Mouse (Mus musculus): ENCODE results near the gene Mgarp. TPM values are rescaled to one million over a fixed set of nuclear protein-coding genes. Genes with fewer than 3 reads are reported as not detected.
"Not testable (repeated sequence)": the region's sequence is repeated elsewhere in the genome, so short reads cannot be mapped to it uniquely, and the experiment has no call there.

Gene Mgarp
- polyA plus RNA-seq (2016; fragmentation: Nextera tagmentation; extraction: Ambion mirVana), result 7.5 and 11.8 TPM in 2 replicates

DNA sequence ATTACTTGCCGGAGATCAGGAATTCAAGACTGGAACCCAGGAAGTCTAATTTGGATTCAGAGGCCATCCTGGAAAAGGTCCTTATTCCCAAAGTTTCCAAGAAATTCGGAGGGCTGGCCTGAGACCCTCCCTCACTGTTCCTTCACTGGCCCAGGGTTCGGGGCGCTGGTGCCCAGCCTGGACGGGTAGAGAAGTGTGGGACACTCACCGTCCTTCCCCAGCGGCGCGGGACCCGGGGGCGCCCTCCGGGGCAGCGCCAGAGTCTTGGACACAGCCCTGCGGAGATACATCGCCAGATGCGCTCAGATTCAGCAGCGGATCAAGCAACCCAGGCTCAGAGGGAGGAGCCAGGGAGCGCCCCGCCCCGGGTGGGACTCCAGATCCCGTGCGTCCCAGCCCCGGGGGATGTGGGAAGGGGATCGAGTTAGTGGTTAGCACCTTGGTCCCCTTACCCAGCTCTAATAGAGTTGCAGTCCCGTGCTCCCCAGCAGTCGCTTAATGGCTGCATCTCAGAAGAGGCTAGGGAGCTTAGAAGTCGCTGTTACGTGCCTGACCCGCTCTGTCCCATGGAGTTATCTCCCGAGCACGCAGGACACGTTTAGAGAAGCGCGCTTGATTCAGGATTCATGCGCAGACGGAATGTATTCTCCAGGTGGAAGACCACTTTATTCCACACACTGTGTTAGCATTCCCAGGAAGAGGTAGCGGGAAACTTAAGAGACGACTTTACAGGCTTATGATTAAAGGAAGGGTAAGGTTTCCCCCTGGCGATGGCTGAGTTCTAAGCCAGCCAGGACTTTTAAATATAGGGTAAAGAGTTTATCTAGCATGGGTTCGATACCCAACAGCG, at the start of gene Mgarp:
Gene Mgarp, minus strand, starts transcription at position 520 of the 850 bp plus-strand sequence.
- H3K36me3 ChIP-seq, result no peaks in the 10 kb centered on the region
- 3% methylated on average over 41 of the region's 41 CpGs for WGBS
- peak within 1 kb of the TSS; percentile 81 for H3K27ac ChIP-seq
- peaks cover 49% of the 10 kb centered on the region for H3K27me3 ChIP-seq (ENCODE audit: insufficient read depth, poor library complexity, severe bottlenecking)
- DNase-seq (ENCODE audit: low spot score), result peak; percentile 81
- no peaks in the 10 kb centered on the region for H3K9me3 ChIP-seq
- H3K4me3 ChIP-seq, result peak within 1 kb of the TSS; percentile 62
- H3K4me1 ChIP-seq (replicated peaks), result peaks cover 27% of the 10 kb centered on the region

DNA sequence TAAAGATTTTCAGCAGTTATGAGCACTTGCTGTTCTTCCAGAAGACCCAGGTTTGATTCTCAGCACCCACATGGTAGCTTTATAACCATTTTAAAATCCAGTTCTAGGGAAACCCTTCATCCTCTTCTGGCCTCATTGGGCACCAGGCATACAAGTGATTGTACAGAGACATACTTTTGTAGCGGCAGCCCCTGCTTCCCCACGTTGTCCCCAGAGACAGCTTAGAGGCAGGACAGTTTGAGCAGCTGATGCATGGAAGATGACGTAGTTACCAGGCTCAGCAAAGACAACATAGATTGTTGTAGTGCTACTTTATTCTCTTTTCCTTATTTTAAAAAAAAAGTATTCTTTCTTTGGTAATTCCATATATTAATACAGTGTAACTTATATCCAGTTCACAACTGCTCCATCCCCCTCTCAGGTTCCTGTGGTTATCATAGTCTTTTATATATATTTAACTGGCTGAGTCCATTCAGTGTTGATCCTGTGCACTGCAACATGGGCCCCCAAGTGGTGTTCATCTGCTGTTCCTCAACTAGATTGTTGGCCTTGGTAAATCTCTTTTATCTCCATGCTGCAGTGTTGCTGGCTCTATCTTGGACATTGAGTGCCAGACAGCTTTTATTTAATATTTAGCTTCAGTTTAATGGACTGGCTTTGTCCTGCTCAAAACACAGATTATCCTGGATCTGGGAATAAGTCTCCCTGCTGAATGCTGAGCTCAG, 38.5 kb upstream of the Mgarp start:
- H3K36me3 ChIP-seq, result peaks cover 60% of the 10 kb centered on the region
- no peaks in the 10 kb centered on the region for H3K27me3 ChIP-seq (ENCODE audit: insufficient read depth, poor library complexity, severe bottlenecking)
- no peaks in the 10 kb centered on the region for H3K9me3 ChIP-seq
- H3K4me1 ChIP-seq (replicated peaks), result no peaks in the 10 kb centered on the region
- 93% methylated on average over 3 of the region's 3 CpGs for WGBS
- H3K27ac ChIP-seq, result no peak overlapping the region
- no peak overlapping the region for H3K4me3 ChIP-seq
- no peak for DNase-seq (ENCODE audit: low spot score)

DNA sequence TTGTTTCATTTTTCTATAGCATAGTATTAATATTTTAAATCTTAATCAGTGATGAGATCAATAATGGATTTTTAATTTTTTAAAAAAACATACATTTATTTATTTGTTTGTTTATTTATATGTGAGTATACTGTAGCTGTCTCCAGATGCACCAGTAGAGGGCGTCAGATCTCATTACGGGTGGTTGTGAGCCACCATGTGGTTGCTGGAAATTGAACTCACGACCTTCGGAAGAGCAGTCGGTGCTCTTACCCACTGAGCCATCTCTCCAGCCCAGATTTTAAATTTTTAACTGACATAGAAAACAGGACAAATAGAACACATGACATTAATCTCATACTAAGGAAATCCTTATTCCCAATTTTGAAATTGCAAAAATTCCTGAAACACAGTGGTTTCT, 37.8 kb upstream of the Mgarp start:
- H3K4me3 ChIP-seq; H3K4me1 ChIP-seq (replicated peaks); H3K27ac ChIP-seq; DNase-seq (ENCODE audit: low spot score); H3K9me3 ChIP-seq; H3K27me3 ChIP-seq (ENCODE audit: insufficient read depth, poor library complexity, severe bottlenecking): not testable (repeated sequence)
- WGBS, result 85% methylated on average over 5 of the region's 5 CpGs
- peaks cover 57% of the 10 kb centered on the region for H3K36me3 ChIP-seq

DNA sequence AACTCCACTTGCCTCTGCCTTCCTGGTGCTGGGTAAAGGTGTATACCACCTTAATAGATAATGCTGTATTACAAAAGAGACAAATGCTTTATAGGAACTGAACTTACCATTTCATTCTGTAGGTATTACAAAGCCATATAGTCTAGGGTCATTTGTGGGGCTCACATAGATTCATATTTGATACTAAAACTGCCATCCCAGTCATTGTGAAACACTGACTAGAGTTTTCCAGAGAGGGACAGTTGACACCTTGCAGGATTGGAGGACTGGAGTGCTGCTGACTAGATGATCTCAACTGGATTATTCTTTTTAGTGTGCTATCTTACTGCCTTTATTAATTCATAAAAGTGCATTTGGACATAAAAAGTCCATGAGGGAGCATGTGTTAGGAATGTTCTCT, 28.9 kb upstream of the Mgarp start:
- Histone ChIP-seq H3K27me3 (ENCODE audit: insufficient read depth, poor library complexity, severe bottlenecking) (no peaks in the 10 kb centered on the region), H3K9me3 (no peaks in the 10 kb centered on the region), H3K36me3 (peaks cover 18% of the 10 kb centered on the region), H3K4me3 (no peak overlapping the region), H3K27ac (no peak overlapping the region), H3K4me1 (replicated peaks) (no peaks in the 10 kb centered on the region)
- no peak for DNase-seq (ENCODE audit: low spot score)

DNA sequence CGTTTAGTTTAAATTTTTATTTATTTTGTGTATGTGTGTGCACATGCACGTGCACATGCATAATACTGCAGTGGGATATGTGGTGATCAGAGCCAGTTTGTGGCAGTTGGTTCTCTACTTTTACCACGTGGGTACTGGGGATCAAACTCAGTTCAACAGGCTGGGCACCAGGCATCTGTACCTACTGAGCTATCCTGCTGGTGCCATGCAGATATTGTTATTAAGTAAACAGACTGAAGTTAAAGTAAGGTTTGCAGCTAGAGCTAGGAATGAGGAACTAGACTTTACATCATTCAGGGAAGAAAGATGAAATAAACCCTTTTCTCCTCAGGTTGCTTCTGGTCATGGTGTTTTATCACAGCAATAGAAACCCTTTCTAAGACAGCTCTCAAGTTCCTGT, 25.4 kb upstream of the Mgarp start:
- Histone ChIP-seq H3K4me3 (no peak overlapping the region), H3K36me3 (peaks cover 29% of the 10 kb centered on the region), H3K9me3 (no peaks in the 10 kb centered on the region), H3K4me1 (replicated peaks) (peaks cover 12% of the 10 kb centered on the region), H3K27ac (no peak overlapping the region), H3K27me3 (ENCODE audit: insufficient read depth, poor library complexity, severe bottlenecking) (no peaks in the 10 kb centered on the region)
- WGBS, result 88% methylated on average over 3 of the region's 3 CpGs
- DNase-seq (ENCODE audit: low spot score), result no peak

DNA sequence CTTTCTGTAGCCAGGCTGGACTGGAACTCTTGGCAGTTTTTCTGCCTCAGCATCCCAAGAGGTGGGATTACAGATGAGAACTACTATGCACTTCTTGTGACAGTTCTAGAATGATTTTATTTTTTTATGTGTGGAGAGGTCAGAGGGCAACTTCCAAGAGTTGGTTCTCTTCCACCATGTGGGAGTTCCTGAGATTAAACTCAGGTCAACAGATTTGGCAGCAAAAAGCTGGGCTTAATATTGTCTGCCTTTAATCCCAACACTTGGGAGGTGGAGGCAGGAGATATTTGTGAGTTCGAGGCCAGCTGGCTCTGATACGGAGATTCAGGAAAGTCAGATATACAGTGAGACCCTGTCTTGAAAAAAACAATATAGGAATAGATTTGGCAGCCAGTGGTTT, 21.4 kb upstream of the Mgarp start:
- Histone ChIP-seq H3K9me3 (no peaks in the 10 kb centered on the region), H3K4me3 (peak overlapping the region; percentile 99), H3K27me3 (ENCODE audit: insufficient read depth, poor library complexity, severe bottlenecking) (no peaks in the 10 kb centered on the region), H3K4me1 (replicated peaks) (peaks cover 25% of the 10 kb centered on the region), H3K36me3 (peaks cover 29% of the 10 kb centered on the region), H3K27ac (no peak overlapping the region)
- DNase-seq (ENCODE audit: low spot score), result no peak
- WGBS, result 87% methylated on average over 2 of the region's 2 CpGs

DNA sequence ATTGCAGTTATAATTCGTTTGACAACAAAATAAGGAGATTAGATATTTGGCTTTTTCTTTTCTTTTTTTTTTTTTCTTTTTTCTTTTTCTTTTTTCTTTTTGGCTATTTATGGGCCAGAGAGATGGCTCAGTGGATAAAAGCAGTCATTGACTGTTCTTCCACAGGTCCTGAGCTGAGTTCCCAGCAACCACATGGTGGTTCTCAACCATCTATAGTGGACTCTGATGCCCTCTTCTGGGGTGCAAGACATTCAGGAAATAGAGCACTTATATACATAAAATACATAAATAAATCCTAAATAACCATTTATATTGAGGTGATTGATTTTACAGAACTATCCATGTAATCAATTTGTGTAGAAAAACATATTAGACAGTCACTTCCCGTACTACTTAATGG, 20.9 kb upstream of the Mgarp start:
- H3K9me3 ChIP-seq, result no peaks in the 10 kb centered on the region
- no peaks in the 10 kb centered on the region for H3K27me3 ChIP-seq (ENCODE audit: insufficient read depth, poor library complexity, severe bottlenecking)
- peaks cover 25% of the 10 kb centered on the region for H3K4me1 ChIP-seq (replicated peaks)
- peaks cover 24% of the 10 kb centered on the region for H3K36me3 ChIP-seq
- H3K4me3 ChIP-seq, result peak overlapping the region; percentile 99
- DNase-seq (ENCODE audit: low spot score), result no peak
- no peak overlapping the region for H3K27ac ChIP-seq
- 56% methylated on average over 2 of the region's 2 CpGs for WGBS

DNA sequence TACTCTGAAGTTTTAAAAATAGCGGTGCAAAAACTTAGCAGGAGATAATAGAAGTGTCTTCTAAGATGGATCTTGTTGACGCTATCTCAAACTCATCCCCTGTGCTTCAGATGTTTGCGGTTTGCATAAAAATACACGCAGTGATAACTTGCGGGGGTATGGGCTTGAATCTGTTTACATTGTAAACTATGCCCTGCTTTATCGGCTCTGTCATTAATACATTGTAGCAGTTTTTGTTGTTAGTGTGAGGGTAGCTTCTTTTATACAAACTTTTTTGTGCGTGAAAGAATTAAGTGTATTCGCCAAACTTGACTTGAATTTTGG, 20.6 kb upstream of the Mgarp start:
- H3K4me3 ChIP-seq, result peak overlapping the region; percentile 99
- H3K9me3 ChIP-seq, result no peaks in the 10 kb centered on the region
- peak overlapping the region; percentile 96 for H3K27ac ChIP-seq
- peaks cover 25% of the 10 kb centered on the region for H3K4me1 ChIP-seq (replicated peaks)
- 9% methylated on average over 8 of the region's 8 CpGs for WGBS
- DNase-seq (ENCODE audit: low spot score), result no peak
- no peaks in the 10 kb centered on the region for H3K27me3 ChIP-seq (ENCODE audit: insufficient read depth, poor library complexity, severe bottlenecking)
- H3K36me3 ChIP-seq, result peaks cover 23% of the 10 kb centered on the region

DNA sequence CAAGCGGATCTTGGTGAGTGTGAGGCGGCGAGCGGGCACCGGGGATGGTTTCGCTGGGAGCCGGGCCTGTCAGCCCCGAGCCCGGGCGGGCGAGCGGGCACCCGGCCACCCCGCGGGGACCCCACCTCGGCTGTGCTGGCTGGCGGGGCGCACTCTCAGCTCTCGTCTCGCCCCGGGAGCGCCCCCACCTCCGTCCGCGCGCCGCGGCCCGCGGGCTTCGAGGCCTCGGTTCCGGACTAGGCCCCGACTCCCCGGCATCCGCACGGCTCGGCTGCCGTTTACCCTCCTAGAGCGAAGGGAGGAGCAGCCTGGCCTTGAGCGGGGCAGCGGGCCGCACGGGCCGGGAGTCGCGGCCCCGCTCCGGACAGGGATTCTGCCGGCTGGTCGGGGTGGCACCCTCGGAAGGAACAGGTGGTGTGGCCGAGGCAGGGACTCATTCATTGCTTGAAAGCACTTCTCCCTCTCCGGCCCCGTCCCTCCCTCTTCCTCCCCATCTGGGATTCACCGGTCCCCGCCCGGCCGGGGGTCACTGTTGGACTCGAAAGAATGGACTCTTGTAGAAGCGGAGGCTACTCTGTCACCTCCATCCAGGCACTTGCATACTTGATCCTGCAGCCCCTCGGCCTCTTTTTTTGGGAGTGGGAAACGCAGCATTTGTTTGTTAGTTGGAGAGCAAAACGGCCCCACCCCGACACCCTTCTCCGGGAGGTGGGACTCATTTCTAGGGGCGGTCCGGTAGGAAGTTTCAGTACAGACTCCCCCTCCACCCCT, 20.0 kb upstream of the Mgarp start:
- WGBS, result under 1% methylated on average over 67 of the region's 68 CpGs
- Histone ChIP-seq H3K27me3 (ENCODE audit: insufficient read depth, poor library complexity, severe bottlenecking) (no peaks in the 10 kb centered on the region), H3K9me3 (no peaks in the 10 kb centered on the region), H3K27ac (peak overlapping the region; percentile 96), H3K4me1 (replicated peaks) (peaks cover 25% of the 10 kb centered on the region), H3K4me3 (peak overlapping the region; percentile 99), H3K36me3 (peaks cover 17% of the 10 kb centered on the region)
- DNase-seq (ENCODE audit: low spot score), result peak; percentile 67

DNA sequence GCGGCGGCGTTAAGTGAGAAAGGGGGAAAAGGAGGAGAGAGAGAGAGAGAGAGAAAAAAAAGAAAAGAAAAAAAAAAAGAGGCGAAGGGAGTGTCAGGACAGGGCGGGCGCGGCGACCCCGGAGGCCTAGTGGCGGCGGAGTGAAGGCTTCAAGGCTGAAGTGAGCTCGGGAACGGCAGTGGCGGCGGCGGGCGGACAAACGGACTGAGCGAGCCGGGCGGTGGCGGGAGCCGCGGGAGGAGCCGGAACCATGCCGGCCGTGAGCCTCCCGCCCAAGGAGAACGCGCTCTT, 19.5 kb upstream of the Mgarp start:
- WGBS, result under 1% methylated on average over 30 of the region's 30 CpGs
- DNase-seq (ENCODE audit: low spot score), result no peak

DNA sequence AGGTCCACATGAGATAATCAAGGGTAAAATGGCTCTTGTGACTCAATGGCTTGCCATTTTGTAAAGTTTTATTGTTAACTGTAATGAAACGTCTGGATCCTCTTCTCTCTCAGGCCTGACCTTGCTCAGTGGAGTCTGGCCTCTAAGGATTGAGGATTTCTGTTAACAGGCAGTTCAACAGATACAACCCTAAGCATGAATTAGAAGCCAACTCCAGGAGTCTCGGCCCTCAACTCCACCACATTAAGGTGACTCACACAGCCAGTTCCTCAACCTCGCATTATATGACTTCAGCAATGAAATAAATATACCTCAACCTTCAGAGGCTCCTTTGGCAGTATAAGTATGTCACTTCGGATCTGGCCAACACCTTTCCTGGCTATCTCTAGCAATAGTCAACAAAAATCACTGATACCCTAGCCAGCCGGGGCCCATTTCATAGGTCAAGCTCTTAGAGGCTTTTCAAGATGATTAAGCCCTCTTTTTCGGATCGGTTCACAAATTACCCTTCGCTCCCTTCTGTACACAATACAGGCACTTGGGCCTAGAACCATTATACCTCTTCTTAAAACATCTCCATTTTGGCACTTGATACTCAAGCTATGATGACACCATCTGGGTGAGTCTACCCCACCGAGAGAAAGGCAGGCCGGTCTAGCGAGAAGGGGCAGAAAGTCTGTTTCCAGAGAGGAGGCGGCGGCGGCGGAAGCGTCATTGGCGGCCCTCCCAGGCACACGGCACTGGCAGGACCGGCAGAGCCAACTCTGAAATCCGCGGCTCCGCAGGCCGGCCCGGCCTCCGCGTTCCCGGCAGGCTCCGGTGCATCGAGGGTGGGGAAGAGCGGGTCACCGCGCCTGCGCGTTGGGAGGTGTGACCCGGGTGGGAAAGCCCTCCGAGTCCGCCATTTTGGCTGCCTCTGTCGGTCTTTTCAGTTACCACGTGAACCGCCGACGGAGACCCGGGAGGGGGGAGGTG, 18.8 kb upstream of the Mgarp start, which contains the start of gene Naa15:
Gene Naa15, plus strand, starts transcription at position 51 of the 975 bp plus-strand sequence.
- peak within 1 kb of the TSS; percentile 99 for H3K4me3 ChIP-seq
- H3K27me3 ChIP-seq (ENCODE audit: insufficient read depth, poor library complexity, severe bottlenecking), result no peaks in the 10 kb centered on the region
- peak; percentile 95 for DNase-seq (ENCODE audit: low spot score)
- H3K9me3 ChIP-seq, result no peaks in the 10 kb centered on the region
- peaks cover 25% of the 10 kb centered on the region for H3K4me1 ChIP-seq (replicated peaks)
- 6% methylated on average over 43 of the region's 43 CpGs for WGBS
- H3K36me3 ChIP-seq, result peaks cover 11% of the 10 kb centered on the region; the same call in 1 of the 2 replicates
- peak within 1 kb of the TSS; percentile 96 for H3K27ac ChIP-seq

More for the DNA sequence above, 19.5 kb upstream of the Mgarp start:
- Histone ChIP-seq H3K27me3 (ENCODE audit: insufficient read depth, poor library complexity, severe bottlenecking) (no peaks in the 10 kb centered on the region), H3K4me1 (replicated peaks) (peaks cover 25% of the 10 kb centered on the region), H3K36me3 (peaks cover 15% of the 10 kb centered on the region), H3K4me3 (peak overlapping the region; percentile 99), H3K27ac (peak overlapping the region; percentile 96), H3K9me3 (no peaks in the 10 kb centered on the region)

DNA sequence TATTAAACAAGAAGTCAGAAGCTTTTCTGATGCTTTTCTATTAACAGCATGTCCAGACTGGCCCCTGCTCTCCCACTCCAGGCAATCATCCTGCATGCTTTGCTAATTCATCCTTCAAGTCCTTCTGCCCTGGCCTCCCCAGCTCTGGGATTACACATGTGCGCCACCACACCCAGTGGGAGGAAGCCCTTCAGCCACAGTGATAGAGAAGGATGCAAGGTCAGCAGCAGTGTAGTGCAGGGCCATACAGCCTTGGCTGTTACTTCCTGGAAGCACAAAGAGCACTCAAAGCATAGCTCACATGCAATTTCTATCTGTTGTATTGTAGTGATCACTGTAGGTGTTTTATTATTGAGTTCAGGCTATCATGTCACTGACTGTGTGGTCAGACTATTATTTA, 16.7 kb upstream of the Mgarp start:
- no peaks in the 10 kb centered on the region for H3K9me3 ChIP-seq
- DNase-seq (ENCODE audit: low spot score), result no peak
- no peak overlapping the region for H3K4me3 ChIP-seq
- H3K4me1 ChIP-seq (replicated peaks), result peaks cover 28% of the 10 kb centered on the region
- H3K27me3 ChIP-seq (ENCODE audit: insufficient read depth, poor library complexity, severe bottlenecking), result no peaks in the 10 kb centered on the region
- 86% methylated on average over 1 of the region's 1 CpGs for WGBS
- H3K27ac ChIP-seq, result no peak overlapping the region
- no peaks in the 10 kb centered on the region for H3K36me3 ChIP-seq

Data from hindbrain, embryonic 10.5 days (tissue).